Mouse (Mus musculus) ES-E14 (cell line): Measurements from ENCODE around the gene Dab2ip. TPM values are rescaled to one million over a fixed set of nuclear protein-coding genes. Genes with fewer than 3 reads are reported as not detected.
A peak's percentile ranks its signal among the peaks of the same experiment; 100 is the strongest.

Source experiments
- DNase-seq: peaks from one replicate; pipeline ENCODE4 v3.0.0-alpha.2; 2013; ENCODE audit warnings: low read depth, low spot score
- H3K27ac ChIP-seq: 2 replicates; pipeline ENCODE4 v1.5.1; 2012; ENCODE audit warnings: low read depth, mild to moderate bottlenecking, low read length, moderate library complexity, mixed read lengths; ENCODE audit not compliant: poor library complexity, insufficient read depth, severe bottlenecking
- H3K36me3 ChIP-seq: 2 replicates; pipeline ENCODE4 v1.6.1; 2012; ENCODE audit warnings: mild to moderate bottlenecking, low read length, moderate library complexity, mixed read lengths; ENCODE audit not compliant: control insufficient read depth, poor library complexity, insufficient read depth, severe bottlenecking
- H3K4me1 ChIP-seq, 2 experiments: fragments of 150-350 bp in 1 of 2; sonication (generic) in 1 of 2; 2 replicates each; pipeline ENCODE4 v1.6.1; 2012; ENCODE audit warnings: low read length in 2 of 2, mild to moderate bottlenecking in 1 of 2, mixed read lengths in 1 of 2; ENCODE audit not compliant: control insufficient read depth in 2 of 2, insufficient read depth in 2 of 2, poor library complexity in 1 of 2
- H3K4me3 ChIP-seq, 2 experiments: fragments of 150-350 bp in 1 of 2; sonication (generic) in 1 of 2; 2 replicates each; pipeline ENCODE4 v1.5.1; 2012; ENCODE audit warnings: low read length in 2 of 2, low read depth in 1 of 2, mild to moderate bottlenecking in 1 of 2, mixed read lengths in 1 of 2; ENCODE audit not compliant: insufficient read depth in 1 of 2, poor library complexity in 1 of 2, severe bottlenecking in 1 of 2
- H3K9ac ChIP-seq: 2 replicates; pipeline ENCODE4 v1.6.1; 2012; ENCODE audit warnings: low read depth, mild to moderate bottlenecking, low read length, mixed read lengths; ENCODE audit not compliant: poor library complexity, insufficient read depth, severe bottlenecking
- H3K9me3 ChIP-seq: fragments of 150-350 bp; sonication (generic); 2 replicates; pipeline ENCODE4 v1.6.1; 2012; ENCODE audit warnings: low read depth, mild to moderate bottlenecking, low read length; ENCODE audit not compliant: control insufficient read depth, insufficient read depth
- CHD2 ChIP-seq: IDR thresholded peaks from 2 replicates; pipeline ENCODE4 v1.6.1; 2014; ENCODE audit warnings: mild to moderate bottlenecking, low read depth, low read length, inconsistent platforms
- HCFC1 ChIP-seq: IDR thresholded peaks from 2 replicates; pipeline ENCODE4 v1.6.1; 2012; ENCODE audit warnings: low read length, inconsistent platforms, borderline replicate concordance; ENCODE audit not compliant: insufficient read depth
- MAFK ChIP-seq: IDR thresholded peaks from 2 replicates; pipeline ENCODE4 v1.6.1; 2014; ENCODE audit warnings: mild to moderate bottlenecking, low read depth, low read length, inconsistent platforms; ENCODE audit not compliant: insufficient read depth
- ZC3H11A ChIP-seq: IDR thresholded peaks from 2 replicates; pipeline ENCODE4 v1.6.1; 2012; ENCODE audit warnings: low read depth, mild to moderate bottlenecking, inconsistent platforms, low read length, borderline replicate concordance
- ZNF384 ChIP-seq: IDR thresholded peaks from 2 replicates; pipeline ENCODE4 v1.6.1; 2012; ENCODE audit warnings: low read depth, low read length, inconsistent platforms
- in situ Hi-C, 2 experiments: fragments of 600-800 bp; cut with MboI; formaldehyde crosslinking; loops; one replicate each; pipeline ENCODE4 v1.15.1; 2025; ENCODE audit warnings: low sequenced_read_pairs in 2 of 2, inconsistent platforms in 1 of 2; ENCODE audit not compliant: unreplicated experiment in 2 of 2
- total RNA-seq: library from RNA; depleted of rRNA; stranded (reverse); fragments of 300-350 nt; gene quantifications from 2 replicates; pipeline ENCODE4 v1.2.3, GENCODE M21; 2012

The Dab2ip gene
- total RNA-seq, 1 experiment: 46.9 TPM

GRCm38 (mm10) chr2:35546462-35546861 lies 11.6 kb upstream of the Dab2ip start:
- in situ Hi-C loops: loop anchor here (5.0 to 10.0 kb wide), 3 partner anchors 88 to 361 kb away; no protein-coding TSS in a partner anchor
- Histone ChIP-seq H3K9ac (no peak overlapping the region), H3K4me1 (peaks cover 0 to 3% of the 10 kb centered on the region in 2 experiments; a peak in 1 of 4 replicates), H3K9me3 (no peaks in the 10 kb centered on the region), H3K4me3 (no peak overlapping the region), H3K27ac (no peak overlapping the region), H3K36me3 (no peaks in the 10 kb centered on the region)
- no peak for DNase-seq
- no peak for TF ChIP-seq ZNF384
- TF ChIP-seq HCFC1: no peak
- no peak for TF ChIP-seq CHD2
- no peak for TF ChIP-seq MAFK
- TF ChIP-seq ZC3H11A: no peak

- in situ Hi-C loops: loop anchor here (5.0 to 10.0 kb wide), 3 partner anchors 86 to 358 kb away; no protein-coding TSS in a partner anchor
- Histone ChIP-seq H3K9me3 (no peaks in the 10 kb centered on the region), H3K9ac (no peak overlapping the region), H3K36me3 (no peaks in the 10 kb centered on the region), H3K27ac (no peak overlapping the region), H3K4me1 (peaks cover 0 to 3% of the 10 kb centered on the region in 2 experiments; a peak in 1 of 4 replicates), H3K4me3 (no peak overlapping the region)
- TF ChIP-seq ZNF384 (no peak), MAFK (no peak), HCFC1 (no peak), CHD2 (no peak), ZC3H11A (no peak)
- DNase-seq: no peak
These were observed 8.9 kb upstream of the Dab2ip start for GRCm38 (mm10) chr2:35549191-35549590.

GRCm38 (mm10) chr2:35550097-35550496 lies 8.0 kb upstream of the Dab2ip start:
- Histone ChIP-seq H3K9ac (no peak overlapping the region), H3K36me3 (no peaks in the 10 kb centered on the region), H3K4me1 (no peaks in the 10 kb centered on the region), H3K27ac (no peak overlapping the region), H3K9me3 (no peaks in the 10 kb centered on the region), H3K4me3 (no peak overlapping the region)
- no peak for TF ChIP-seq MAFK
- TF ChIP-seq ZNF384: no peak
- TF ChIP-seq HCFC1: no peak
- TF ChIP-seq ZC3H11A: no peak
- no peak for TF ChIP-seq CHD2
- in situ Hi-C loops: no loop called here
- no peak for DNase-seq

DNA sequence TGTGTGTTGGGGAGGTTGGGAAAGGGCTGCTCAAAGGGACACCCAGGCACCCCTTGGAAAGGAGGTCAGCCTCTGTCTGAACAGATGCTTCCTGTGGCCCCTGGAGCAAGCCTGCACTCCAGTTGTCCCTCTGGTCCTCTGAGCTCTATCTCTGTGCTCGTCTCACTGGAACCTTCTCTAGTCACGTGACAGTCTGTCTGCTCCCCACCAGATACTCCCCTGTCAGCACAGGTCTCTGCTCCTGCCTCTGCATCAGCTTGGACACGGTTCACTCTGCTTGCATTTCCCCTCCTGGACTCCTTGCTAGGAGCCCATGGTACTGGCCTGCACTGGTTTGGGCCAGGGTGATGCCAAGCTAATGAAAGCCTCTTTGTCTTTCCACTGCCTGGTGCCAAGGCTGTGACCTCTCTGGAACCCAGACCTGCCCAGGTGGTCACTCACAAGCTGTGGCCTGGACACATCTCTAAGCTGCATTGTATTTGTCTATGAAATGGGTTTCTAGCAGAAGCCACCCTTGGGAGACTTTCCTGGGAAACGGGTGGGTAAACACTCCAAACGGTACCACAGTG lies 1.1 kb upstream of the Dab2ip start:
- in situ Hi-C loops: no loop called here
- no peak overlapping the region for H3K27ac ChIP-seq

DNA sequence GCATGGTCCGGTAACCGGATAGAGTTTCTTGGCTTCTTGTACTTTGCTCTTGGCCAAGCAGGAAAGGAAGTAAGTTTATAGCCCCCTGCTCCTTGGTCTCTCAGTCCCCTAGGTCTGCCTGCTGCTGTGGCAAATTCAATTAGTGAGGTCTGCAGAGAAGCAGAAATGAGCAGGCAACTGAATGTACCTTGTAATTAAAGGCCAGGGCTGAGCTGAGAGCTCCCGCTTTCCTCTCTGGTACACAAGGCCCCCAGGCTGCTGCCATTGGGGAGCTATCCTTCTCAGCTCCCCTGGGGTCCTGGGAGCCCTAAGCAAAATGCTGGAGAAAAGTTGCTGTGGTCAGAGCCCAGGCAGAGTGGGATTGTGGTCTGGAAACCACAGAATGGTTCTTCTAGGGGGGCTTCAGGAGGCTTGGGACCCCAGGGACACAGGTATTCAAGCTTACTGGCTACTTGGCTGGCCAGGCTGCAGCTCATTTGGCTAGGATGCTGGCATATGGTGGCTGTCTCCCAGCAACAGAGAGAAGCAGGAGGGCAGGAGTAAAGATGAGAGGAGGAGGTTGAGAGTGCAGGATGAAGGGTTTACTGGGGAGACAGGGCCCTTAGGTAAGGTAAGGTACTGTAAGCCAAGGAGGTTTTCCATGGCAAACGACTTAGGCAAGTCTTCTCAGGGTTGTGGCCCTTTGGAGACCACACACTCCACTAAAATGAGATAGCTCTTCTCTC lies 922 bp downstream of the Dab2ip start:
- Histone ChIP-seq H3K4me1 (no peaks in the 10 kb centered on the region), H3K27ac (no peak overlapping the region), H3K36me3 (no peaks in the 10 kb centered on the region), H3K4me3 (no peak overlapping the region), H3K9me3 (no peaks in the 10 kb centered on the region), H3K9ac (peak overlapping the region; percentile 57; the same call in 1 of the 2 replicates)
- in situ Hi-C loops: no loop called here
- DNase-seq: no peak
- TF ChIP-seq ZNF384: no peak
- TF ChIP-seq MAFK: no peak
- TF ChIP-seq ZC3H11A: no peak
- TF ChIP-seq HCFC1: no peak
- TF ChIP-seq CHD2: no peak

More for the DNA sequence above, 1.1 kb upstream of the Dab2ip start:
- Histone ChIP-seq H3K4me1 (no peaks in the 10 kb centered on the region), H3K9me3 (no peaks in the 10 kb centered on the region), H3K9ac (no peak overlapping the region), H3K36me3 (no peaks in the 10 kb centered on the region), H3K4me3 (no peak overlapping the region)
- DNase-seq: no peak
- TF ChIP-seq CHD2 (no peak), ZNF384 (no peak), ZC3H11A (no peak), HCFC1 (no peak), MAFK (no peak)
